Comparison of ENCODE assay signal across 8 mouse cellular contexts in genomic region chr8:71562751-71563150, GRCm38 (mm10). TPM values are rescaled to one million over a fixed set of nuclear protein-coding genes. Genes with fewer than 3 reads are reported as not detected.
A peak's percentile ranks its signal among the peaks of the same experiment; 100 is the strongest.
DNase-seq lines count a peak whose midpoint lies in the region; ATAC-seq and TF ChIP-seq lines count a peak whose summit lies in the region.

No protein-coding gene starts in this region.

- no peaks in the 10 kb centered on the region for H3K9me3 ChIP-seq in embryonic facial prominence, embryonic 14.5 days (ENCODE audit: control insufficient read depth, low read length)
- H3K9me3 ChIP-seq in heart, embryonic 12.5 days (replicated peaks): peaks cover 7% of the 10 kb centered on the region; the same call in 1 of the 2 replicates
- peaks cover 5% of the 10 kb centered on the region for H3K9me3 ChIP-seq in kidney, embryonic 15.5 days (replicated peaks)
- peaks cover 3% of the 10 kb centered on the region; the same call in 1 of the 2 replicates for H3K9me3 ChIP-seq in liver, postnatal 0 days (ENCODE audit: low read length)
- peaks cover 6% of the 10 kb centered on the region; the same call in 1 of the 2 replicates for H3K9me3 ChIP-seq in neural tube, embryonic 12.5 days
- H3K9me3 ChIP-seq in stomach, postnatal 0 days (ENCODE audit: control insufficient read depth, low read length): no peaks in the 10 kb centered on the region

- peak; percentile 93 for TF ChIP-seq CTCF in liver, postnatal 0 days (IDR thresholded peaks at IDR 0.05; ENCODE audit: low read depth)
- peak; percentile 89 for TF ChIP-seq CTCF in stomach, postnatal 0 days (IDR thresholded peaks at IDR 0.05; ENCODE audit: low read depth)

- H3K9ac ChIP-seq in embryonic facial prominence, embryonic 14.5 days (ENCODE audit: low read depth, low read length): peak overlapping the region; percentile 40; the same call in 1 of the 2 replicates
- H3K9ac ChIP-seq in heart, embryonic 12.5 days: no peak overlapping the region; the same call in 1 of the 2 replicates
- H3K9ac ChIP-seq in kidney, embryonic 15.5 days: no peak overlapping the region
- no peak overlapping the region for H3K9ac ChIP-seq in liver, postnatal 0 days (replicated peaks)
- peak overlapping the region; percentile 40; the same call in 1 of the 2 replicates for H3K9ac ChIP-seq in neural tube, embryonic 12.5 days
- 0 out of 2 replicates have a peak overlapping the region, but pooled peaks have one; percentile 38 for H3K9ac ChIP-seq in stomach, postnatal 0 days (ENCODE audit: low read length)

- H3K4me2 ChIP-seq in embryonic facial prominence, embryonic 14.5 days (ENCODE audit: low read depth, low read length): peak overlapping the region; percentile 52
- H3K4me2 ChIP-seq in heart, embryonic 12.5 days: peak overlapping the region; percentile 62
- H3K4me2 ChIP-seq in kidney, embryonic 15.5 days: peak overlapping the region; percentile 52
- H3K4me2 ChIP-seq in liver, postnatal 0 days (ENCODE audit: low read depth, low read length): peak overlapping the region; percentile 59
- peak overlapping the region; percentile 50 for H3K4me2 ChIP-seq in neural tube, embryonic 12.5 days (replicated peaks)
- H3K4me2 ChIP-seq in stomach, postnatal 0 days (replicated peaks; ENCODE audit: low read depth): peak overlapping the region; percentile 56

- TF ChIP-seq EP300 in liver, postnatal 0 days (IDR thresholded peaks at IDR 0.05; ENCODE audit: low read depth): no peak
- TF ChIP-seq EP300 in stomach, postnatal 0 days (optimal IDR thresholded peaks at IDR 0.05): no peak

- peaks cover 58% of the 10 kb centered on the region for H3K27me3 ChIP-seq in embryonic facial prominence, embryonic 14.5 days (replicated peaks; ENCODE audit: control insufficient read depth, insufficient read depth, low read length)
- H3K27me3 ChIP-seq in heart, embryonic 12.5 days (replicated peaks): peaks cover 84% of the 10 kb centered on the region
- peaks cover 54% of the 10 kb centered on the region for H3K27me3 ChIP-seq in kidney, embryonic 15.5 days
- peaks cover 28% of the 10 kb centered on the region for H3K27me3 ChIP-seq in liver, postnatal 0 days (ENCODE audit: insufficient read depth, low read length)
- peaks cover 78% of the 10 kb centered on the region for H3K27me3 ChIP-seq in neural tube, embryonic 12.5 days (replicated peaks)
- 0 out of 2 replicates have a peak, but pooled peaks cover 3% of the 10 kb centered on the region for H3K27me3 ChIP-seq in stomach, postnatal 0 days (ENCODE audit: control insufficient read depth, insufficient read depth, low read length)

- peak; percentile 35 for DNase-seq in 3T3-L1 (ENCODE audit: low read depth, low spot score)
- DNase-seq in adrenal gland, postnatal 25 days: peak; percentile 90
- DNase-seq in embryonic facial prominence, embryonic 14.5 days (ENCODE audit: low spot score): no peak
- DNase-seq in liver, postnatal 0 days: peak; percentile 86
- DNase-seq in stomach, postnatal 0 days (ENCODE audit: low spot score): peak; percentile 88

- 1% methylated on average over 30 of the region's 33 CpGs for WGBS in embryonic facial prominence, embryonic 14.5 days
- WGBS in heart, embryonic 12.5 days: 1% methylated on average over 33 of the region's 33 CpGs
- WGBS in kidney, embryonic 15.5 days: 1% methylated on average over 33 of the region's 33 CpGs
- under 1% methylated on average over 33 of the region's 33 CpGs for WGBS in liver, postnatal 0 days (ENCODE audit: insufficient replicate concordance)
- WGBS in neural tube, embryonic 12.5 days: 2% methylated on average over 33 of the region's 33 CpGs
- WGBS in stomach, postnatal 0 days: under 1% methylated on average over 33 of the region's 33 CpGs

- no peaks in the 10 kb centered on the region for H3K4me1 ChIP-seq in embryonic facial prominence, embryonic 14.5 days (ENCODE audit: control insufficient read depth, insufficient read depth, low read length)
- peaks cover 20% of the 10 kb centered on the region for H3K4me1 ChIP-seq in heart, embryonic 12.5 days (replicated peaks)
- H3K4me1 ChIP-seq in kidney, embryonic 15.5 days: peaks cover 27% of the 10 kb centered on the region
- peaks cover 16% of the 10 kb centered on the region for H3K4me1 ChIP-seq in liver, postnatal 0 days (ENCODE audit: insufficient read depth)
- H3K4me1 ChIP-seq in neural tube, embryonic 12.5 days: peaks cover 12% of the 10 kb centered on the region
- H3K4me1 ChIP-seq in stomach, postnatal 0 days (replicated peaks; ENCODE audit: control insufficient read depth, insufficient read depth): 0 out of 2 replicates have a peak, but pooled peaks cover 2% of the 10 kb centered on the region

- peak; percentile 50; the same call in 1 of the 2 replicates for ATAC-seq in embryonic facial prominence, embryonic 14.5 days (ENCODE audit: low read depth)
- no peak for ATAC-seq in heart, embryonic 12.5 days (ENCODE audit: insufficient number of reproducible peaks, low FRiP score)
- 0 out of 2 replicates have a peak, but pooled peaks have one; percentile 23 for ATAC-seq in kidney, embryonic 15.5 days (replicated peaks; ENCODE audit: low FRiP score)
- peak; percentile 63 for ATAC-seq in liver, postnatal 0 days
- ATAC-seq in neural tube, embryonic 12.5 days (ENCODE audit: low FRiP score, low read depth): no peak
- peak; percentile 74 for ATAC-seq in stomach, postnatal 0 days (ENCODE audit: low FRiP score, low TSS enrichment)

- H3K4me3 ChIP-seq in embryonic facial prominence, embryonic 14.5 days (ENCODE audit: low read depth, low read length): peak overlapping the region; percentile 31
- peak overlapping the region; percentile 29 for H3K4me3 ChIP-seq in heart, embryonic 12.5 days
- peak overlapping the region; percentile 18 for H3K4me3 ChIP-seq in kidney, embryonic 15.5 days (replicated peaks)
- H3K4me3 ChIP-seq in liver, postnatal 0 days (ENCODE audit: low read depth, low read length): 0 out of 2 replicates have a peak overlapping the region, but pooled peaks have one; percentile 12
- 0 out of 2 replicates have a peak overlapping the region, but pooled peaks have one; percentile 9 for H3K4me3 ChIP-seq in neural tube, embryonic 12.5 days
- peak overlapping the region; percentile 28 for H3K4me3 ChIP-seq in stomach, postnatal 0 days (ENCODE audit: low read depth, low read length)

- no peak overlapping the region for H3K27ac ChIP-seq in embryonic facial prominence, embryonic 14.5 days (replicated peaks; ENCODE audit: low read depth, low read length)
- no peak overlapping the region for H3K27ac ChIP-seq in heart, embryonic 12.5 days (ENCODE audit: poor library complexity, severe bottlenecking)
- no peak overlapping the region for H3K27ac ChIP-seq in kidney, embryonic 15.5 days
- H3K27ac ChIP-seq in liver, postnatal 0 days (ENCODE audit: low read depth): no peak overlapping the region
- H3K27ac ChIP-seq in neural tube, embryonic 12.5 days: no peak overlapping the region
- H3K27ac ChIP-seq in stomach, postnatal 0 days (replicated peaks): no peak overlapping the region

- no peaks in the 10 kb centered on the region for H3K36me3 ChIP-seq in embryonic facial prominence, embryonic 14.5 days (ENCODE audit: control insufficient read depth, insufficient read depth, low read length)
- no peaks in the 10 kb centered on the region for H3K36me3 ChIP-seq in heart, embryonic 12.5 days
- no peaks in the 10 kb centered on the region for H3K36me3 ChIP-seq in kidney, embryonic 15.5 days
- no peaks in the 10 kb centered on the region for H3K36me3 ChIP-seq in liver, postnatal 0 days (replicated peaks; ENCODE audit: insufficient read depth, low read length)
- H3K36me3 ChIP-seq in neural tube, embryonic 12.5 days: no peaks in the 10 kb centered on the region
- no peaks in the 10 kb centered on the region for H3K36me3 ChIP-seq in stomach, postnatal 0 days (ENCODE audit: control insufficient read depth, insufficient read depth, low read length)

RNA-seq across cellular contexts. Expression of gene Nxnl1, which starts 3.6 kb away (rescaled TPM):
- total RNA-seq in adrenal gland, postnatal 25 days (2021): 1.1 TPM in 2 replicates
- polyA plus RNA-seq in embryonic facial prominence, embryonic 14.5 days (2014; fragmentation: Nextera tagmentation; extraction: Ambion mirVana): 0.07 TPM in 1 of 2 replicates, not detected in the other
- not detected in 2 replicates for polyA plus RNA-seq in heart, embryonic 12.5 days (2016; fragmentation: Nextera tagmentation; extraction: Ambion mirVana)
- polyA plus RNA-seq in kidney, embryonic 15.5 days (2015; fragmentation: Nextera tagmentation; extraction: Ambion mirVana): 0.18 and 0.36 TPM in 2 replicates
- polyA plus RNA-seq in liver, postnatal 0 days (2015; fragmentation: Nextera tagmentation; extraction: Ambion mirVana): 0.08 TPM in 1 of 2 replicates, not detected in the other
- not detected in 2 replicates for polyA plus RNA-seq in neural tube, embryonic 12.5 days (2016; fragmentation: Nextera tagmentation; extraction: Ambion mirVana)
- 0.04 and 0.05 TPM in 2 replicates for polyA plus RNA-seq in stomach, postnatal 0 days (2015; fragmentation: Nextera tagmentation; extraction: Ambion mirVana)

RNA-seq across cellular contexts. Expression of gene Tmem221, which starts 4.1 kb away (rescaled TPM):
- 5.0 and 8.9 TPM in 2 replicates for total RNA-seq in adrenal gland, postnatal 25 days (2021)
- polyA plus RNA-seq in embryonic facial prominence, embryonic 14.5 days (2014; fragmentation: Nextera tagmentation; extraction: Ambion mirVana): 1.1 and 1.4 TPM in 2 replicates
- polyA plus RNA-seq in heart, embryonic 12.5 days (2016; fragmentation: Nextera tagmentation; extraction: Ambion mirVana): 0.28 and 0.58 TPM in 2 replicates
- 10.6 and 12.8 TPM in 2 replicates for polyA plus RNA-seq in kidney, embryonic 15.5 days (2015; fragmentation: Nextera tagmentation; extraction: Ambion mirVana)
- 0.62 and 0.66 TPM in 2 replicates for polyA plus RNA-seq in liver, postnatal 0 days (2015; fragmentation: Nextera tagmentation; extraction: Ambion mirVana)
- polyA plus RNA-seq in neural tube, embryonic 12.5 days (2016; fragmentation: Nextera tagmentation; extraction: Ambion mirVana): 0.11 and 0.13 TPM in 2 replicates
- polyA plus RNA-seq in stomach, postnatal 0 days (2015; fragmentation: Nextera tagmentation; extraction: Ambion mirVana): 1.0 and 1.4 TPM in 2 replicates

RNA-seq across cellular contexts. Expression of gene Slc27a1, which starts 5.9 kb away (rescaled TPM):
- 156 and 167 TPM in 2 replicates for total RNA-seq in adrenal gland, postnatal 25 days (2021)
- 15.5 and 20.4 TPM in 2 replicates for polyA plus RNA-seq in embryonic facial prominence, embryonic 14.5 days (2014; fragmentation: Nextera tagmentation; extraction: Ambion mirVana)
- 21.2 and 22.6 TPM in 2 replicates for polyA plus RNA-seq in heart, embryonic 12.5 days (2016; fragmentation: Nextera tagmentation; extraction: Ambion mirVana)
- 44.5 and 45.3 TPM in 2 replicates for polyA plus RNA-seq in kidney, embryonic 15.5 days (2015; fragmentation: Nextera tagmentation; extraction: Ambion mirVana)
- 6.0 and 6.8 TPM in 2 replicates for polyA plus RNA-seq in liver, postnatal 0 days (2015; fragmentation: Nextera tagmentation; extraction: Ambion mirVana)
- polyA plus RNA-seq in neural tube, embryonic 12.5 days (2016; fragmentation: Nextera tagmentation; extraction: Ambion mirVana): 46.1 and 46.5 TPM in 2 replicates
- polyA plus RNA-seq in stomach, postnatal 0 days (2015; fragmentation: Nextera tagmentation; extraction: Ambion mirVana): 26.5 and 27.4 TPM in 2 replicates

RNA-seq across cellular contexts. Expression of gene Mvb12a, which starts 20.0 kb away (rescaled TPM):
- total RNA-seq in adrenal gland, postnatal 25 days (2021): 62.3 and 73.7 TPM in 2 replicates
- 85.4 and 95.3 TPM in 2 replicates for polyA plus RNA-seq in embryonic facial prominence, embryonic 14.5 days (2014; fragmentation: Nextera tagmentation; extraction: Ambion mirVana)
- 51.8 and 53.4 TPM in 2 replicates for polyA plus RNA-seq in heart, embryonic 12.5 days (2016; fragmentation: Nextera tagmentation; extraction: Ambion mirVana)
- polyA plus RNA-seq in kidney, embryonic 15.5 days (2015; fragmentation: Nextera tagmentation; extraction: Ambion mirVana): 98.3 and 99.8 TPM in 2 replicates
- polyA plus RNA-seq in liver, postnatal 0 days (2015; fragmentation: Nextera tagmentation; extraction: Ambion mirVana): 61.7 and 62.5 TPM in 2 replicates
- polyA plus RNA-seq in neural tube, embryonic 12.5 days (2016; fragmentation: Nextera tagmentation; extraction: Ambion mirVana): 62.6 and 65.8 TPM in 2 replicates
- 103 TPM in 2 replicates for polyA plus RNA-seq in stomach, postnatal 0 days (2015; fragmentation: Nextera tagmentation; extraction: Ambion mirVana)

RNA-seq across cellular contexts. Expression of gene Bst2, which starts 25.5 kb away (rescaled TPM):
- 66.0 and 70.2 TPM in 2 replicates for total RNA-seq in adrenal gland, postnatal 25 days (2021)
- polyA plus RNA-seq in embryonic facial prominence, embryonic 14.5 days (2014; fragmentation: Nextera tagmentation; extraction: Ambion mirVana): 16.0 and 16.2 TPM in 2 replicates
- polyA plus RNA-seq in heart, embryonic 12.5 days (2016; fragmentation: Nextera tagmentation; extraction: Ambion mirVana): 25.6 and 28.8 TPM in 2 replicates
- 50.2 and 53.0 TPM in 2 replicates for polyA plus RNA-seq in kidney, embryonic 15.5 days (2015; fragmentation: Nextera tagmentation; extraction: Ambion mirVana)
- polyA plus RNA-seq in liver, postnatal 0 days (2015; fragmentation: Nextera tagmentation; extraction: Ambion mirVana): 57.0 and 62.1 TPM in 2 replicates
- polyA plus RNA-seq in neural tube, embryonic 12.5 days (2016; fragmentation: Nextera tagmentation; extraction: Ambion mirVana): 13.8 and 16.4 TPM in 2 replicates
- 32.8 and 34.2 TPM in 2 replicates for polyA plus RNA-seq in stomach, postnatal 0 days (2015; fragmentation: Nextera tagmentation; extraction: Ambion mirVana)

Comparison
In these comparisons a context has a peak if more than half of its experiments do, and no peak if none do; other contexts are left out.
1. ATAC-seq: peak in embryonic facial prominence, embryonic 14.5 days (single experiment), kidney, embryonic 15.5 days (single experiment), liver, postnatal 0 days (single experiment) and stomach, postnatal 0 days (single experiment); none in heart, embryonic 12.5 days (single experiment) and neural tube, embryonic 12.5 days (single experiment).
2. H3K9ac ChIP-seq: peak in embryonic facial prominence, embryonic 14.5 days (single experiment), neural tube, embryonic 12.5 days (single experiment) and stomach, postnatal 0 days (single experiment); none in heart, embryonic 12.5 days (single experiment), kidney, embryonic 15.5 days (single experiment) and liver, postnatal 0 days (single experiment).
3. Peak in every context shown above with its lines, with median percentiles within 50 percentile points of each other: H3K4me2 ChIP-seq and H3K4me3 ChIP-seq.